9 mouse cellular contexts compared by ENCODE assay signal in the genomic region with DNA sequence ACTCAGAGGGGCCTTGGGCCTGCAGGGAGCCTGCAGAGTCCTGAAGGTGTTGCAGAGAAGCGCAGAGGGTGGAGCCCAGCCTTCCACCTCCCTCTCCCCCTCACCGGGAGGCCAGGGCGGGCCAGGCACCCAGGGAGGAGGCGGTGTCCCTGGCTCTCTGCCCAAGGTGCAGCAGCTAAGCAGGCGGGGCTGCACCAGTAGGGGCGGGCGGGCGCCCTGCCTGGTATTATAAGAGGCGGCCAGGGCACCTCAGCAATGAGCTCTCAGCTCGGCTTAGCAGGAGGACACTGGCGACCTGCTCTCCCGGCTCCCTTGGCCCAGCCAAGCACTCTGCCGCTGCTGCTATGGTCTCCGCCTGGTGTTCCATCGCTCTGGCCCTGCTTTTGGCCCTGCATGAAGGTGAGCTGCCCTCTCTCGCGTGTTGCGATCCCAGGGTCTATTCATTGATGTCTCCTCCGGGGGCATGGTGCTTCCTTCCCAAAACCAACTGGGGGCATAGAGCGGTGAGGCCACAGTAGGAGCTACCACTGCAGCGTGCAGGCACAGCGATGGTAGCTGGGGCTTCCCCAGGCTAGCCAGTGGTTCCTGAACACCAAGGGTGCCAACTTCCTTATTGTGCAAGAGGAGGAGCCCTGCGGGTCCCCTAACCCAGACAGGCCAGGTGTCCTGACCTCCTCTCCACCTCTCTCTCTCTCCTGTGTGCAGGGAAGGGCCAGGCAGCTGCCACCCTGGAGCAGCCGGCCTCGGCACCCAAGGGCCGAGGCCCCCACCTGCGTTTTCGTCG. TPM values are rescaled to one million over a fixed set of nuclear protein-coding genes. Genes with fewer than 3 reads are reported as not detected.
DNase-seq lines count a peak whose midpoint lies in the region; ATAC-seq lines count a peak whose summit lies in the region.
"Had no signal": no experiment of that assay in that cellular context is flagged by ENCODE, and none has a peak within 500 bp of the region (broad histone marks: within the 10 kb centered on the region; RNA-seq: fewer than 3 reads in every experiment).

A gene (plus strand): TSS at position 41 of the 784 bp plus-strand sequence.

- H3K4me2 ChIP-seq in embryonic facial prominence, embryonic 14.5 days (ENCODE audit: low read depth, low read length): peak within 1 kb of the TSS; percentile 44
- H3K4me2 ChIP-seq in stomach, embryonic 16.5 days (ENCODE audit: low read depth, low read length): peak within 1 kb of the TSS; percentile 59

- DNase-seq in left cerebral cortex, postnatal 4 days: peak; percentile 36
- no peak for DNase-seq in left cerebral cortex, adult 9 months (ENCODE audit: low spot score in 2 of 2)
- DNase-seq in embryonic facial prominence, embryonic 14.5 days (ENCODE audit: low spot score): peak; percentile 91
- peak; percentile 91 to 94 for DNase-seq in lung, adult 18-20 months
- no peak for DNase-seq in embryo, embryonic 11 days
- no peak for DNase-seq in layer of hippocampus, adult 9-11 months

- no peaks in the 10 kb centered on the region for H3K36me3 ChIP-seq in embryonic facial prominence, embryonic 14.5 days (ENCODE audit: control insufficient read depth, insufficient read depth, low read length)
- no peaks in the 10 kb centered on the region for H3K36me3 ChIP-seq in stomach, embryonic 16.5 days (ENCODE audit: control insufficient read depth, insufficient read depth, low read length)
- H3K36me3 ChIP-seq: G1E had no signal

- ATAC-seq in embryonic facial prominence, embryonic 14.5 days (ENCODE audit: low read depth): peak; percentile 84
- peak; percentile 82 to 92 for ATAC-seq in hematopoietic stem cell, adult 5-6 weeks (replicated peaks in 1 of 2; ENCODE audit: insufficient read depth in 1 of 2, low FRiP score in 2 of 2, low TSS enrichment in 1 of 2, low read depth in 1 of 2, poor library complexity in 2 of 2, severe bottlenecking in 2 of 2)
- peak; percentile 91 for ATAC-seq in stomach, embryonic 16.5 days (ENCODE audit: insufficient read depth, low FRiP score)

- H3K4me3 ChIP-seq in embryonic facial prominence, embryonic 14.5 days (ENCODE audit: low read depth, low read length): peak within 1 kb of the TSS; percentile 22; the same call in 1 of the 2 replicates
- H3K4me3 ChIP-seq in stomach, embryonic 16.5 days (replicated peaks; ENCODE audit: low read length): peak within 1 kb of the TSS; percentile 33

- H3K4me1 ChIP-seq in embryonic facial prominence, embryonic 14.5 days (ENCODE audit: control insufficient read depth, insufficient read depth, low read length): peaks cover 27% of the 10 kb centered on the region
- H3K4me1 ChIP-seq in stomach, embryonic 16.5 days (ENCODE audit: control insufficient read depth, insufficient read depth, low read length): peaks cover 41% of the 10 kb centered on the region

- WGBS in embryonic facial prominence, embryonic 14.5 days: 45% methylated on average over 22 of the region's 29 CpGs
- WGBS in stomach, embryonic 16.5 days: 35% methylated on average over 28 of the region's 29 CpGs

- no peaks in the 10 kb centered on the region for H3K27me3 ChIP-seq in embryonic facial prominence, embryonic 14.5 days (replicated peaks; ENCODE audit: control insufficient read depth, insufficient read depth, low read length)
- H3K27me3 ChIP-seq in stomach, embryonic 16.5 days (ENCODE audit: control insufficient read depth, insufficient read depth, low read length): no peaks in the 10 kb centered on the region

- intact Hi-C loops in left cerebral cortex, postnatal 4 days (cut with DNase I): no loop called here

- no peak within 1 kb of the TSS; the same call in 1 of the 2 replicates for H3K27ac ChIP-seq in embryonic facial prominence, embryonic 14.5 days (replicated peaks; ENCODE audit: low read depth, low read length)
- H3K27ac ChIP-seq in stomach, embryonic 16.5 days (ENCODE audit: low read length): peak within 1 kb of the TSS; percentile 63

- no peaks in the 10 kb centered on the region for H3K9me3 ChIP-seq in embryonic facial prominence, embryonic 14.5 days (ENCODE audit: control insufficient read depth, low read length)
- H3K9me3 ChIP-seq in stomach, embryonic 16.5 days (replicated peaks; ENCODE audit: control insufficient read depth, low read length): no peaks in the 10 kb centered on the region

- H3K9ac ChIP-seq in embryonic facial prominence, embryonic 14.5 days (ENCODE audit: low read depth, low read length): 0 out of 2 replicates have a peak within 1 kb of the TSS, but pooled peaks have one; percentile 20
- peak within 1 kb of the TSS; percentile 68 for H3K9ac ChIP-seq in stomach, embryonic 16.5 days (ENCODE audit: low read length)

RNA-seq across cellular contexts. Expression of the gene that starts here (rescaled TPM):
- not detected for total RNA-seq in left cerebral cortex, postnatal 4 days (2021)
- polyA plus RNA-seq in embryonic facial prominence, embryonic 14.5 days (2014; fragmentation: Nextera tagmentation; extraction: Ambion mirVana): 3.0 and 4.0 TPM in 2 replicates
- not detected in 2 replicates for total RNA-seq in hematopoietic stem cell, adult 5-6 weeks (2017)
- polyA plus RNA-seq in stomach, embryonic 16.5 days (2015; fragmentation: Nextera tagmentation; extraction: Ambion mirVana): 3.7 and 4.0 TPM in 2 replicates
- total RNA-seq: G1E had no signal
- polyA plus RNA-seq: G1E had no signal

Comparison
In these comparisons a context has a peak if more than half of its experiments do, and no peak if none do; other contexts are left out.
1. Peak in DNase-seq in left cerebral cortex, postnatal 4 days; RNA of the gene not detected or under 1 TPM.
2. Peak in ATAC-seq in hematopoietic stem cell, adult 5-6 weeks; RNA of the gene not detected or under 1 TPM.
3. DNase-seq: peak in embryonic facial prominence, embryonic 14.5 days (single experiment) and lung, adult 18-20 months (2 of 2); none in left cerebral cortex, adult 9 months (0 of 2), embryo, embryonic 11 days (single experiment) and layer of hippocampus, adult 9-11 months (single experiment).
4. Peak in every context shown above with its lines, with median percentiles within 50 percentile points of each other: ATAC-seq.